Mouse (Mus musculus): ENCODE results near the gene Lamc2. TPM values are rescaled to one million over a fixed set of nuclear protein-coding genes. Genes with fewer than 3 reads are reported as not detected.
"Not testable (repeated sequence)": the region's sequence is repeated elsewhere in the genome, so short reads cannot be mapped to it uniquely, and the experiment has no call there.

Gene Lamc2
- polyA plus RNA-seq, 1 experiment from 2014 or later, result 6.3 TPM

DNA sequence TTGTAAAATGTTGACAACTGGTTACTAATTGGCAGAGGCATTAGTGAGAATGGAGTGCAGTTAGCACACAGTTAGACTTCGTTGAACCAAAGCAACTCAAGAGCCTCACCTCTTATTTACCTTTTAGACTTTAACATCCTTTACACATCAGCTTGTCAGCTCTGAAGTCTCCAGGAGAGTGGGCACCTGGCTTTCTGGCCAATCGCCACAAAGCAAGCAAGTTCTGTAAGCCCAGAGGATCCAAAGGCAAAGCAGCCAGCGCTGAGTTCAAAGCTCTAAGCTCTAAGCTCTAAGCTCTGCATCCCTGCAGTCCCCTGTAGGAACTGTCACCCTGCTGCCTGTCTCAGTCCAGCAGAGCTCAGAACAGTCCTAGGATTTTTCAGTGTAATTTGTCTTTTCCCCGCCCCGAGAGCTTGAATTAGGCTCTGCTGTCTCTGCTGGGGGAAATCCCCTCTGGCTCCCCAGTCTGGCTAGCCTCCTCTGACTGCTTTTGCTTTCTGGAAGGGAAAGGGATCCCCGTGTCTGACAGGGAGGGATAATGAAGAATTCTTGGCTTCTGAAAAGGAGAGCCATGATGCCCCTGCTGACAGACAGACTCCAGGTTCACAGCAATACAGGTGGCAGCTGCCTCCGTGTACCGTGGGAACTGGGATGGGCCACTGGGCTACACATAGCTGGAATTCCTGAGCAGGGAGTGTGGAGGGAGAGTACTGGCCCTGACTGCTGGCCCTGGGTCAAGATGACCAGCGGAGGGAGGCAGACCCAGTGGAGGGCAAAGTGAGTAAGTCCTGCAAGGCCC lies 94.6 kb downstream of the Lamc2 start:
- Histone ChIP-seq H3K9me3 (no peaks in the 10 kb centered on the region), H3K27ac (no peak overlapping the region), H3K4me2 (replicated peaks) (no peak overlapping the region), H3K27me3 (no peaks in the 10 kb centered on the region), H3K4me1 (peaks cover 15% of the 10 kb centered on the region), H3K9ac (no peak overlapping the region), H3K4me3 (no peak overlapping the region), H3K36me3 (no peaks in the 10 kb centered on the region)
- WGBS, result 32% methylated on average over 9 of the region's 9 CpGs
- peak; percentile 54 for ATAC-seq (ENCODE audit: low FRiP score, low read depth)

DNA sequence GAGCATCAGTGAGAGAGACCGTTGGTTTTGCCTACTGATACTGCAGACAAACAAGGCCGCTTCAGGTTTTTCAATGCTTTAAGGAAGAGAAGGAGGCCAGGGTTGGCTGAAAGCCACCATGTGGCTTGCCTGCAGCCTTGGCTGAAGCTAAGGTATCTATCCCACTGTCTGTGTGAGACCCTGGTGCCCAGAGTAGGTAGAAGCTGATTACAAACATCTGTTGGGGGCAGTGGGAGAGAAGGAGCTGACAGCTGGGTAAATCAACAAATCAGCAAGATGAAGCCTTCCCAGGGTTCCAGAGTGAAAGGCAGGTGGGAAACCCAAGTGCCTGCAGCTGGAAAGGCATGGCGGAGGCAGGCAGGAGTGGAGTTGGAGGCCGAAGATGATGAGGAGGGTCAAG lies 95.4 kb downstream of the Lamc2 start:
- no peaks in the 10 kb centered on the region for H3K9me3 ChIP-seq
- no peaks in the 10 kb centered on the region for H3K27me3 ChIP-seq
- no peak overlapping the region for H3K4me3 ChIP-seq
- peaks cover 7% of the 10 kb centered on the region for H3K4me1 ChIP-seq
- ATAC-seq (ENCODE audit: low FRiP score, low read depth), result no peak
- H3K27ac ChIP-seq, result no peak overlapping the region
- no peak overlapping the region for H3K4me2 ChIP-seq (replicated peaks)
- WGBS, result 50% methylated on average over 4 of the region's 4 CpGs
- no peak overlapping the region for H3K9ac ChIP-seq
- H3K36me3 ChIP-seq, result no peaks in the 10 kb centered on the region

GRCm38 (mm10) chr1:153090081-153090480 lies 96.2 kb downstream of the Lamc2 start:
- H3K9ac ChIP-seq, result no peak overlapping the region
- no peak overlapping the region for H3K4me2 ChIP-seq (replicated peaks)
- 74% methylated on average over 2 of the region's 2 CpGs for WGBS
- H3K4me3 ChIP-seq, result no peak overlapping the region
- no peaks in the 10 kb centered on the region for H3K36me3 ChIP-seq
- no peak overlapping the region for H3K27ac ChIP-seq
- H3K4me1 ChIP-seq, result 0 out of 2 replicates have a peak, but pooled peaks cover 6% of the 10 kb centered on the region
- no peak for ATAC-seq (ENCODE audit: low FRiP score, low read depth)
- no peaks in the 10 kb centered on the region for H3K9me3 ChIP-seq
- no peaks in the 10 kb centered on the region for H3K27me3 ChIP-seq

- WGBS, result 76% methylated on average over 5 of the region's 5 CpGs
These were observed 98.5 kb downstream of the Lamc2 start for GRCm38 (mm10) chr1:153087771-153088170.

DNA sequence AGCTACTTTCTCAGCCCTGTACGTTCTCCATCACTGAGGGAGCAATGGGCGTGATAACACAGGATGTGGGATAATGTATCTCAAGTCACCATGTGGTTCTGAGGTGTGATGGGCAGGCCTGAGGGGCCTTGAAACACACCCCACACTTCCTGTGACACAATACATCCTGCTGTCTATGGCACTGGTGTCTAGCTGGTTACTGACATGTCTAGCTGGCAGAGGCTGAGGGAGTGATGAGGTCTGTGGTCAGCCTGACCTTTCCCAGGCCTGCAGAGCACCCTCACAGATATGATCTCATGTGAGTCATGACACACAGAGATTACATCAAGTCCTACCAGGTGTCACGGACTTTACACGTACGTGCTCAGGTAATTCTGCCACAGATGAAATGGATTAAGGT lies 101.0 kb downstream of the Lamc2 start:
- H3K9ac ChIP-seq, result no peak overlapping the region
- H3K4me1 ChIP-seq, result no peaks in the 10 kb centered on the region
- 87% methylated on average over 5 of the region's 5 CpGs for WGBS
- H3K27ac ChIP-seq, result no peak overlapping the region
- ATAC-seq (ENCODE audit: low FRiP score, low read depth), result no peak
- no peaks in the 10 kb centered on the region for H3K9me3 ChIP-seq
- H3K4me3 ChIP-seq, result no peak overlapping the region
- no peak overlapping the region for H3K4me2 ChIP-seq (replicated peaks)
- no peaks in the 10 kb centered on the region for H3K27me3 ChIP-seq
- H3K36me3 ChIP-seq, result no peaks in the 10 kb centered on the region

More at GRCm38 (mm10) chr1:153087771-153088170, 98.5 kb downstream of the Lamc2 start:
- Histone ChIP-seq H3K36me3 (no peaks in the 10 kb centered on the region), H3K4me1 (0 out of 2 replicates have a peak, but pooled peaks cover 6% of the 10 kb centered on the region), H3K9me3 (no peaks in the 10 kb centered on the region), H3K9ac (no peak overlapping the region), H3K4me3 (no peak overlapping the region), H3K27ac (no peak overlapping the region), H3K4me2 (replicated peaks) (no peak overlapping the region), H3K27me3 (no peaks in the 10 kb centered on the region)
- ATAC-seq (ENCODE audit: low FRiP score, low read depth), result no peak

DNA sequence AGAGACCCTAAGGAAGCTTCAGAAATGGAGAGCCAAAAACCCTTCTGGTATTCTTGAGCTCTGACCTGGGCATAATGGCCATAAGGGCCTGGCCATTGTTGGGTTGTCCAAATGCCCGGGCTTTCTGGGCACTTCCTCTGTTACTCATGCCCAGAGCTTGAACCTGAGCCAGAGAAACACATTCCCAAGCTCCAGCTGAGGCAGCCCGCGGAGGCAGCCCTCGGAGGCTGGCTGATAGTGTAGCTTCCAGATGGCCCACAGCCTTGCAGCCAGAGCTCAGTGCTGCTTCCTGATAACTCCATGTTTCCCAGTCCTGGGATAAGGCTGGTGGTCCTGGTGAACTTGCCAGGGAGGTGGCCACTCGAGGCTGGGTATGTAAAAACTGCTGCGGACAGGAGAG lies 102.1 kb downstream of the Lamc2 start:
- no peak overlapping the region for H3K27ac ChIP-seq
- no peak for ATAC-seq (ENCODE audit: low FRiP score, low read depth)
- no peak overlapping the region for H3K4me2 ChIP-seq (replicated peaks)
- H3K27me3 ChIP-seq, result no peaks in the 10 kb centered on the region
- H3K4me1 ChIP-seq, result no peaks in the 10 kb centered on the region
- WGBS, result 56% methylated on average over 6 of the region's 6 CpGs
- H3K9me3 ChIP-seq, result no peaks in the 10 kb centered on the region
- H3K4me3 ChIP-seq, result no peak overlapping the region
- no peaks in the 10 kb centered on the region for H3K36me3 ChIP-seq
- no peak overlapping the region for H3K9ac ChIP-seq

GRCm38 (mm10) chr1:153083233-153083632 lies 103.0 kb downstream of the Lamc2 start:
- not testable (repeated sequence) for H3K36me3 ChIP-seq; H3K4me1 ChIP-seq; H3K9me3 ChIP-seq; H3K9ac ChIP-seq; H3K4me2 ChIP-seq (replicated peaks); H3K27me3 ChIP-seq; ATAC-seq (ENCODE audit: low FRiP score, low read depth); H3K4me3 ChIP-seq; H3K27ac ChIP-seq
- 86% methylated on average over 10 of the region's 14 CpGs for WGBS

GRCm38 (mm10) chr1:153075955-153076354 lies 110.3 kb downstream of the Lamc2 start:
- Histone ChIP-seq H3K4me1 (peaks cover 19% of the 10 kb centered on the region), H3K9ac (no peak overlapping the region), H3K27ac (no peak overlapping the region), H3K9me3 (no peaks in the 10 kb centered on the region), H3K4me2 (replicated peaks) (no peak overlapping the region), H3K4me3 (no peak overlapping the region), H3K36me3 (no peaks in the 10 kb centered on the region), H3K27me3 (peaks cover 32% of the 10 kb centered on the region)
- 43% methylated on average over 6 of the region's 6 CpGs for WGBS
- ATAC-seq (ENCODE audit: low FRiP score, low read depth), result no peak

DNA sequence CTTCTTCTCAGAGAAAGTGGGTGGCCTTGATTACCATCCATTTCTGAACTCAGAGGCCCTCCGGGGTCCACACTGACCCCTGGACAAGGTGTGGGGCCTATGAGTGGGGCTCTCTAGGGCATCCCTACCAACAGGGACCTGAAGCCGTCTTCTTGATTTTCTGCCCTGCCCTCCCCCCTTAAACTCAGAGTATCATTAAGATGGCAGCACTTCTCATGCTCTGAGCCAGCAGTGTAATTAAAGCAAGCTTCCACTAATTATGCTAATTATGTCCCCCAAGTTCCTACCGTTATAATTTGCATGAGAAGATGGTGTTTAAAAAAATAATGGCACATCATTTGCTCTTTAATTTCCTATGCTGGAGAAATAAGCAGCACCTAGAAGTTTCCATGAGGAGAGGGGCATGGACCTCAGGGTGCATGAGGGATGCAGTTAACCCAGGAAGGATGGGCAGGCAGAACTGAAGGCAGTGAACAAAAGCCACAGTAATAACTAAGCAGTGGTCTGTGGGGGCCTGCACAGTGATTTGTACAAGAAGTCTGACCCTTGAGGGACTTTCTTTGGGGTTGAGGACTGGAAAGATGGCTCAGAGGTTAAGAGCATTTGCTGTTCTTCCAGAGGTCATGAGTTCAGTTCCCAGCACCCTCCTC lies 111.0 kb downstream of the Lamc2 start:
- no peak overlapping the region for H3K4me2 ChIP-seq (replicated peaks)
- no peak overlapping the region for H3K9ac ChIP-seq
- peaks cover 32% of the 10 kb centered on the region for H3K27me3 ChIP-seq
- H3K4me1 ChIP-seq, result peaks cover 19% of the 10 kb centered on the region
- WGBS, result 70% methylated on average over 3 of the region's 3 CpGs
- H3K4me3 ChIP-seq, result no peak overlapping the region
- ATAC-seq (ENCODE audit: low FRiP score, low read depth), result no peak
- no peak overlapping the region for H3K27ac ChIP-seq
- H3K36me3 ChIP-seq, result no peaks in the 10 kb centered on the region
- no peaks in the 10 kb centered on the region for H3K9me3 ChIP-seq

DNA sequence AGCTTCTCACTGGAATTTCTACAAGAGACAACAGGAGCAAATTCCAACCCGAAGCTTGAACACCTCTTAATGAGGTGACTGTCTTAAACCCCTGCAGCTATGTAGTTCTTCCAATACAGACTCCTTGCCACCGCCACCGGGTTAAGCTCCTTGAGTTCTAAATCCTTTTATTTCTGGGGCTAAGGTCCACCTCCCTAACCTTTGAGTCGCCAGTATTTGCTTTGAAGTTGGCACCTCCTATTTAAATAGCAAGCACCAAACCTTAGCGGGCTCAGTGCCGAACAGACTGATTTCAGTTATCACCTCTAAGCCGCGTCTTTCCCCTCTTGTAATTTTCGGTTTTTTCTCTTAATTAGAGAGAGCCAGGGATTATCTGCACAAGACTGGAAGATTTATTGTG lies 112.8 kb downstream of the Lamc2 start:
- Histone ChIP-seq H3K27me3 (peaks cover 32% of the 10 kb centered on the region), H3K4me2 (replicated peaks) (0 out of 2 replicates have a peak overlapping the region, but pooled peaks have one; percentile 11), H3K27ac (no peak overlapping the region), H3K9me3 (no peaks in the 10 kb centered on the region), H3K4me1 (peaks cover 19% of the 10 kb centered on the region), H3K4me3 (no peak overlapping the region), H3K9ac (no peak overlapping the region), H3K36me3 (no peaks in the 10 kb centered on the region)
- no peak for ATAC-seq (ENCODE audit: low FRiP score, low read depth)
- WGBS, result 8% methylated on average over 9 of the region's 9 CpGs

All from limb, embryonic 13.5 days (tissue).